Mouse (Mus musculus): Measurements from ENCODE around the gene Ets2.

Gene Ets2

DNA sequence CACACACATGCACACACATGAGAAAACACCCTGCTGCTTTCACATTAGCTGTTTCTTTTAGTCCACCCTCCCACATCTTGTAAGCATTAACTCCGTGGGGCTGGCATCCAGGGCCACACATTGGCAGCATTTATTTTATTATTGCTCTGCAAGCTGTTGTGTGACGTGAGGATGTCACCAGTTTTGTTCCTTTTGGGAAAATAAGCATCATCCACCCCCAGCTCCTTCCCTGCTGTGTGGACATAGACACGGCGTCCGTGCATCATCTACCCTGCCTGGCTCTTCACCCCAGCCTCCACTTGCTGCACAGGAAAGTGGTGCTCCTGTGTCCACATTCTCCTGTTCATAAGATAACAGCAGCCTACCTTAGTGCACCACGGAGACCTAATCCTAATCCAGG, 27.9 kb downstream of the Ets2 start:
- in situ Hi-C loops (cut with MboI, MseI): no loop called here

- in situ Hi-C loops (cut with MboI, MseI): no loop called here
These were observed 32.9 kb downstream of the Ets2 start for GRCm38 (mm10) chr16:95734785-95735184.

DNA sequence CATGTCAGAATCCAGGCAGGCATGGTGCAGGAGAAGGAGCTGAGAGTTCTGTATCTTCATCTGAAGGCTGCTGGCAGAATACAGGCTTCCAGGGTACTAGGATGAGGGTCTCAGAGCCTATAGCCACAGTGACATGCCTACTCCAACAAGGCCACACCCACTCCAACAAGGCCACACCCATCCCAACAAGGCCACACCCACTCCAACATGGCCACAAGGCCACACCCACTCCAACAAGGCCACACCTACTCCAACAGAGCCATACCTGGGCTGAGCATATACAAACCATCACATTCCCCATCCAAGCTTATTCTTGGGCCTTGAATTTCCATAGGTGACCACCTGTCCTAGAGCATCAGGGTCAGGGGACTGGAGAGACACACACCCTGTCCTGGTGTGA, 34.2 kb downstream of the Ets2 start:
- in situ Hi-C loops (cut with MboI, MseI): no loop called here

DNA sequence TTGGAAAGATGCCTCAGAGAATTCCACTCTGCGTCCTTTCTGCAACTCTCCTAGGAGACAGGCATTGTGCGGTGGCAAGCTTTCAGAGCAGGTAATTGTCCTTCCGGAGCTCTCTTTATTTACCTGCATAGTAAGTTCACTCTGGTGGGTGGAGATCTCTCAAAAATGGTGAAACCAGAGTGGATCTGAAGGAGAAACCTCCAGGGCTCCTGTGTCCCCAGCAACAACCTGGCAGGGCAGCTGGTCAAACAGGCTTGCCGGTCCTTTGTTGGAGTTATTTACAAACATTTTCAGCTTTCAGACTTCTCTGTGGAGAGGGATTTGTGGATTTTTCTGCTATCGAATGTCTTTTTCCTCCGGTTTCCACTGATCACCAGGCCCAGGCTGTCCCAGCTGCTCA, 34.6 kb downstream of the Ets2 start:
- in situ Hi-C loops (cut with MboI, MseI): no loop called here

- in situ Hi-C loops (cut with MboI, MseI): no loop called here
These were observed 37.6 kb downstream of the Ets2 start for GRCm38 (mm10) chr16:95739522-95739921.

DNA sequence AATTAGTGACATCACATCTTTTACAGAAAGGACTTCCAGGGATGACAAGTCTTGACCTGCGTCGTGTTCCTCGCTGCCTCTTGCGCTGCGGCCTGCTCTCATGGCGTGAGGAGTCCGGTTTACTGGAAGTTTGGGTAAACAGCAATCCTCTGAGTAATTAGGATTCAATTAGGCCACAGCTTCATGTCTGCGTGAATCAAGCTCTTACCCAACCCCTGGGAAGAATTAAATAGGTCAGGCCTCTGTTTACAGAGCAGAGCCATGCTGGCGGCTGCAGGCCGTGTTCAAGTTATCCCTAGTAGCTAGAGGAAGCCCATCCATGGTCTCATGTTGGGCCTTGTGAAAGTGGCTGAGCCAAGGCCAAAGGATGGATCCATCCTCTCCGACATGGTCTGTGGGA, 39.5 kb downstream of the Ets2 start:
- in situ Hi-C loops (cut with MboI, MseI): loop anchor here (10.0 kb wide), 1 partner anchor 1947 kb away; no protein-coding TSS in a partner anchor

DNA sequence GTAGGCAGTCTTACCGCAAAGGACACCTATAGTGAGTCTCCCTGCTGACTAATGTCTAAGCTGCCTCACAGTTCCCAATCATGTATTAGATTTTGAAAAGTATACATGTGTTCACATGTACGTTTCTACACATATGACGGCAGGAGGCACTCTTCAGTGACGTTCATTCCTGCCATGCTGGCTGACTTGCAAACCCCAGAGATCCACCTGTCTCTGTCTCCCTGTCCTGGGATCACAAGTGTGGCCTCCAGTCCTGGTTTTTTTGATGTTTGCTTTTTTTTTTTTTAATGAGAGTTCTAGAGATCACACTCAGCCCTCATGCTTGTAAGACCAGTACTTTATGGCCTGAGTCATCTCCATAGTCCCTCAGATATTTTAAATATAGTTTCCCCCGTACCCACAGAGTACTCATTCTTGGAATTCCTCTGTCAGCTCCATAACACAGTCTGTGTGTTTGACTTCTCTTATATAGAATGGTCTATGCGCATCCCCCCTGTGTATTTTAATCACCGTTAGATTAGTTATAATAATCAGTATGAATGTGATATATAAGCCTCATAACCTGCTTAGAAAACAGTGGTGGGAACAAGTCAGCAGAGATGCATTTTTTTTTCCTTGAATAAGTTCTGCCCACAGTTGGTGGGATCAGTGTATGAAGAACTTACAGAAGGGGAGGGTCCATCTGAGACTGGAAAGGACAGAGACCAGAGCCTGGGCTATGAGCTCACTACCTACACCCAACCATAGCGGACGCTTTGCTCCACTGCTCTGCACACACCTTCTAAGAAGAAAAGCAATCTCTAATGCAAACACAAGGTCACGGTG, 40.3 kb downstream of the Ets2 start:
- in situ Hi-C loops (cut with MboI, MseI): loop anchor here (10.0 kb wide), 1 partner anchor 1947 kb away; no protein-coding TSS in a partner anchor

DNA sequence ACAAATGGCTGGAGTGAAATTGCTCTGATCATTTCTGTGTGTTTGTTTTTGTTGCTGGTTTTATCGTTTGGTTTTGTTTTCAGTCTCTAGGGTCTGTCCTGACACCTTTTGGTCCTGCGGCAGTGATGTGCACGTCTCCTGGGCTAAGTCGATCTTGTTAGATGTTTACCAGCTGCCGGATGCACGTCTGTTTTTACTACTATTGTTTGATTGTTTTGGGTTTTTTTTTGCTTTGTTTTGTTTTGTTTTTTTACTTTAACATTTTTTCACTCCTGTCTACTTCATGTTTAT, 40.8 kb downstream of the Ets2 start:
- in situ Hi-C loops (cut with MboI, MseI): loop anchor here (10.0 kb wide), 1 partner anchor 1948 kb away; no protein-coding TSS in a partner anchor

DNA sequence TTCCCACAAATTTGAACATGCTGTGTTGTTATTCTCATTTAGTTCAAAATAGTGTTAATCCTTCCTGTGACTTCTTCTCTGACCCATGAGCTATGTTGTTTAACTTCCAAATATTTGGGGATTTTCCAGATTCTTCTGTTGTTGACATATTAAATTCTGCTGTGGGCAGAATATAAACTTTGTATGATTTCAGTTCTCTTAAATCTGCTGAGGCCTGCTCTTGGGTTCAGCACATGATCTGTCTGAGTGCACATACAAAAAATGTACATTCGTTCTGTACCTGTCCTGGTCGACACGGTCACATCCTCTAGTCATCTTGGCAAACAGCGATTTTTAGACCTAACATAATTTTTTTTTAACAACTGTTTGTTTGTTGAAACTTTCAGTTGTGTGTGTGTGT, 41.2 kb downstream of the Ets2 start:
- in situ Hi-C loops (cut with MboI, MseI): loop anchor here (10.0 kb wide), 1 partner anchor 1948 kb away; no protein-coding TSS in a partner anchor

GRCm38 (mm10) chr16:95744771-95745170, 42.9 kb downstream of the Ets2 start:
- in situ Hi-C loops (cut with MboI, MseI): loop anchor here (10.0 kb wide), 1 partner anchor 1950 kb away; no protein-coding TSS in a partner anchor

- in situ Hi-C loops (cut with MboI, MseI): loop anchor here (10.0 kb wide), 1 partner anchor 1951 kb away; no protein-coding TSS in a partner anchor
These were observed 43.8 kb downstream of the Ets2 start for GRCm38 (mm10) chr16:95745685-95746084.

DNA sequence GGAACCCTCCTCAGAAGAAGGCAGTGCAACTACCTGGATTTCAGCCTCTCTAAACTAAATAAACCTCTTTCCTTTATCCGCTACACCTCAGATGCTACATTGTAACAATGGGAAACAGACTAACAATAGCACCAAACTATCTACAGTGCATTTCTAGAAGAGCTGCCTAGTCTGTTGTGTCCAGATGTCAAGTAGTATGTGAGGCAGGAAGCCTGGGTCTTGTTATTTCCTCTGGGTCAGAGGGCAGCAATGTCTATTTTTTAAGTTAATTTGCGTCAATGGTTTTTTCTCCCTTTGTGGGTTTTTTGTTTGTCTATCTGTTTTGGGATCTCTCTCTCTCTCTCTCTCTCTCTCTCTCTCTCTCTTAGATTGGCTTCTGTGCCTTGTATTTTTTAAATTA, 44.7 kb downstream of the Ets2 start:
- in situ Hi-C loops (cut with MboI, MseI): loop anchor here (10.0 kb wide), 1 partner anchor 1952 kb away; no protein-coding TSS in a partner anchor

DNA sequence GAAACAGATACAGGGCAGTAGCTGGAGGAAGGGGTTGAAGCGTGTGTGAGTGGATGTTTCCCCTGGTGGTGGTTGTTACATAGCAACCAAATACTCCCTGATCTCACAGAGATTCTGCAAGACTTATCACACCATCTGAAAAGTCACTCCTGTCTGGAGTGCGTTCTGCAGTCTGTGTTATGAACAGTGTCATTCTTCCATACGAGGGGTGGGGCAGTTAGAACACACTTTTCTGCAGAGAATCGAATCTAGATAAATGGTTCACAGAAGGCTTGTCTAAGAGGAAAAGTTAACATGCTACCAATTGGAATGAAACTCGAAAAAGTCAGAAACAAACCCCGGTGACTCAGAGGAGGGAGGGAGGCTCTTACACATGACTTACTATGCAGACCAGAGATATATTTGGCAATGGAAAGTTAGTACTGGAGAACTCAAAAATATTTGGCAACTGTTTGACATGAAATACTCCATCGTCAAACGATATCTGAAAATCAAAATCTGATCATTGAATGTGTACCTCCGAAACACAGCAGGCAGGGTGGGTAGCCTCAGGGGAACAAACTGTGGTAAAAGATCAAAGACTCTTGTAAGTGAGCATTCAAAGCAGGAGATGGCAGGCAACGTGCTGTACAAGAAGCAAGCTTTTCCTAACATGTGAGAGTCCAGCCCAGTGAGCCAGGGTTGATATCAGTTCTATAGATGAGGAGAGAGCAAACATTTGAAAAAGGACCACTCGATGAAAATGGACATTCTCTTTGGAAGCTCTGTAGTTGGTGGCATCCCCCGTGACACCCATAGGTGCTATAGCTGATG, 47.6 kb downstream of the Ets2 start:
- in situ Hi-C loops (cut with MboI, MseI): loop anchor here (10.0 kb wide), 1 partner anchor 1955 kb away; no protein-coding TSS in a partner anchor

DNA sequence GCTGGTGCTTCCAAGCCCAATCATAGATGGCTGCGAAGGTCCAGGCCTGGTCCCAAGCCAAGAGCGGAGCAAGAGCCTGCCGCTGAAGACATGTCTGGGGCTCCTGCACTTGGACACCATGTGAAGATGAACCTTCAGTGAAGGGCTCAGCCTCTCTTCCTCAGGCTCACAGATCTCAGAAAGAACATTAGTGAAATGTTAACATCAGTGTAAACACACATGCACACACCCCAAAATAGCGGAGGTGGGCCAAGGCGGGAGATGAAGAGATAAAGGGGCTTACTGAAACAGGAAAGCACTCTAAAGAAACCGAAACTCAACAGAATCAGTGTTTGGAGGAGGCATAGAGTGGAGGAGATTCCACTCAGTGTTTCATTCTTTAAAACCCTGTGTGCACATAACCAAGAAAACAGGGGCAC, 48.3 kb downstream of the Ets2 start:
- in situ Hi-C loops (cut with MboI, MseI): no loop called here

GRCm38 (mm10) chr16:95752502-95752901, 50.6 kb downstream of the Ets2 start:
- in situ Hi-C loops (cut with MboI, MseI): no loop called here

GRCm38 (mm10) chr16:95753295-95753694, 51.4 kb downstream of the Ets2 start:
- in situ Hi-C loops (cut with MboI, MseI): no loop called here

DNA sequence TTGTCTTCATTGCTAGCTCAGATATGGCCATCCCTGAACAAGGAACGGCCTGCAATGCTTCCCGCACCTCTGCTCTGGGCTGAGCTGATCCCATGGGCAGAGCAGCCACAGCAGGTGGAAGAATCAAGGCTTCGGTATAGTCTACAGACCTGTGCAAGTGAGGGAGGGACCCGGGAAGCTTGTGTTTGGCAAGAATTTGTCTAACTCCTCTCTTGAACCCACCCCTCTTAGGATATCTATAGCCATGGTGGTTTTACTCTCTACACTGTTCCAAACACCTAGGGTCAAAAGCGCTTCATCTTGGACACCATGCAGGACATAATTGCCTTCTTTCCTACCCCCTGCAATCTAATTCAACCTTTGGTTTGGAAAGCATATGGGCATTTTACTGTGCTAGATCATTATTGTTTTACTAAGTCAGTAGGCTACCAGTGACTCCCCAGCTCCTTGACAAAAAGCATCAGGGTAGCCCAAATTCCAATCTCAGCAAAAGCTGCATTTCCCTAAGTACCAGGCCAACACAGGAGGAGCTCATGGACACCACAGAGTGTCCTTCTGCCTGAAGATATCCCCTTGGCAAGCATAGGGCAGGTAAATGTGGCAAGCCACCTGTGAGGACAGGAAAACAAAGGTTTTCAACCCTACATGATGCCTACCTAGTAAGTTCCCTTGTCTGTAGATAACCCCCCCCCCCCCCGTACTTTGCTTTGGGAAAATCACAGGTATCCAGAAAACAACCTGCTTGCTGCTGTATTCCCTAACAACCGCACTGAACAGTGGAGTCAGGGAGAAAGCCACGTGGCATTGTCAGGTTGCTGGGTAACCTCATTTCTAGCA, 57.5 kb downstream of the Ets2 start:
- in situ Hi-C loops (cut with MboI, MseI): no loop called here

GRCm38 (mm10) chr16:95759988-95760391, 58.1 kb downstream of the Ets2 start:
- in situ Hi-C loops (cut with MboI, MseI): loop anchor here (5.0 kb wide), 2 partner anchors 48 to 57 kb away; no protein-coding TSS in a partner anchor

GRCm38 (mm10) chr16:95761742-95762141, 59.9 kb downstream of the Ets2 start:
- in situ Hi-C loops (cut with MboI, MseI): loop anchor here (5.0 kb wide), 2 partner anchors 49 to 56 kb away; no protein-coding TSS in a partner anchor

DNA sequence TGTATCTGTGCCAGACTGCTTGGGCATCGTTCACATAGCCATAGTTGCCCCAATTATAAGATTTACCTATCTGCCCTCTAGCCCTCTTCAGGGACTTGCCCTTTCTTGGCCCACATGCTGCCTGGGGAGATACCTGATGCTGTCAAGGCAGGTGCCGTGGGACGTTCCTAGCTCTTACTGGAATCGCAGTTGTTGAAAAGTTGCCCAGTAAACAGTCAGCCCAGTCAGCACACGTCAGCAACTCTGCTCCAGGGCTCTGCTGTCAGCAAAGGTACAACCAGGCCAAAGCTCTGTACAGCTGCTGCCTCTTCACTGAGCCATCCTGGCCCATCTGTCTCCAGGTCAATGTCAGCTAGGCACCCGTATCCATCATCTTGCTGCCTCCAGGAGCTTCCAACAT, 61.3 kb downstream of the Ets2 start:
- in situ Hi-C loops (cut with MboI, MseI): loop anchor here (5.0 kb wide), 2 partner anchors 51 to 54 kb away; no protein-coding TSS in a partner anchor

- in situ Hi-C loops (cut with MboI, MseI): loop anchor here (5.0 kb wide), 2 partner anchors 52 to 53 kb away; no protein-coding TSS in a partner anchor
These were observed 62.2 kb downstream of the Ets2 start for GRCm38 (mm10) chr16:95764041-95764440.
